Mouse (Mus musculus): ENCODE data around the gene Atcay. TPM values are rescaled to one million over a fixed set of nuclear protein-coding genes. Genes with fewer than 3 reads are reported as not detected.

The Atcay gene
- total and polyA plus RNA-seq, 3 experiments = 1.4 to 3.8 (median 2.4) TPM

Small RNA genes within 50 kb of the gene (microRNA-seq; reads per million reads assigned to microRNA genes)
- gene Mir3057 = 13.6 to 15.2 reads per million in 2 experiments

Other genes starting within 250 kb of the Atcay start
Only the 30 nearest of the 31 such genes appear.
- 1 to 10 TPM; 5.4 to 9.2 TPM for gene Gng7, start 215.9 kb downstream of the Atcay start, total RNA-seq (2021)
- gene Gng7, start 215.9 kb downstream of the Atcay start, polyA plus RNA-seq (2012; rRNA removed) = 8.5 and 8.6 TPM in 2 replicates
- 1 to 10 TPM; 1.4 to 3.6 TPM for gene Diras1, start 205.2 kb downstream of the Atcay start, total RNA-seq (2021)
- gene Diras1, start 205.2 kb downstream of the Atcay start, polyA plus RNA-seq (2012; rRNA removed) = 2.1 and 2.4 TPM in 2 replicates
- 10 to 100 TPM; 50.9 to 53.0 TPM for gene Slc39a3, start 193.4 kb downstream of the Atcay start, total RNA-seq (2021)
- 121 and 154 TPM in 2 replicates for gene Slc39a3, start 193.4 kb downstream of the Atcay start, polyA plus RNA-seq (2012; rRNA removed)
- 100 to 1,000 TPM; 198 to 288 TPM for gene Sgta, start 170.7 kb downstream of the Atcay start, total RNA-seq (2021)
- gene Sgta, start 170.7 kb downstream of the Atcay start, polyA plus RNA-seq (2012; rRNA removed) = 495 and 554 TPM in 2 replicates
- 10 to 100 TPM; 40.5 to 77.9 TPM for gene Thop1, start 160.8 kb downstream of the Atcay start, total RNA-seq (2021)
- gene Thop1, start 160.8 kb downstream of the Atcay start, polyA plus RNA-seq (2012; rRNA removed) = 75.0 and 95.7 TPM in 2 replicates
- under 1 TPM; 0.59 to 0.86 TPM for gene Creb3l3, start 132.0 kb downstream of the Atcay start, total RNA-seq (2021)
- 0.39 and 0.89 TPM in 2 replicates for gene Creb3l3, start 132.0 kb downstream of the Atcay start, polyA plus RNA-seq (2012; rRNA removed)
- 100 to 1,000 TPM; 157 to 185 TPM for gene Map2k2, start 124.9 kb downstream of the Atcay start, total RNA-seq (2021)
- gene Map2k2, start 124.9 kb downstream of the Atcay start, polyA plus RNA-seq (2012; rRNA removed) = 787 and 873 TPM in 2 replicates
- 10 to 100 TPM; 62.9 to 80.9 TPM for gene Zbtb7a, start 95.6 kb downstream of the Atcay start, total RNA-seq (2021)
- 150 and 158 TPM in 2 replicates for gene Zbtb7a, start 95.6 kb downstream of the Atcay start, polyA plus RNA-seq (2012; rRNA removed)
- gene Pias4, start 62.9 kb downstream of the Atcay start, total RNA-seq (2021) = 10 to 100 TPM; 27.3 to 29.8 TPM
- gene Pias4, start 62.9 kb downstream of the Atcay start, polyA plus RNA-seq (2012; rRNA removed) = 41.4 and 48.6 TPM in 2 replicates
- gene Eef2, start 54.2 kb downstream of the Atcay start, total RNA-seq (2021) = 1,000 to 10,000 TPM; 1,393 to 1,508 TPM
- gene Eef2, start 54.2 kb downstream of the Atcay start, polyA plus RNA-seq (2012; rRNA removed) = 1,342 and 1,424 TPM in 2 replicates
- gene Dapk3, start 47.8 kb downstream of the Atcay start, total RNA-seq (2021) = 10 to 100 TPM; 74.6 to 76.7 TPM
- 100 and 127 TPM in 2 replicates for gene Dapk3, start 47.8 kb downstream of the Atcay start, polyA plus RNA-seq (2012; rRNA removed)
- gene 4930442H23Rik, start 47.0 kb downstream of the Atcay start, total RNA-seq (2021) = not detected
- 0.12 TPM in 1 of 2 replicates, not detected in the other for gene 4930442H23Rik, start 47.0 kb downstream of the Atcay start, polyA plus RNA-seq (2012; rRNA removed)
- gene Nmrk2, start 28.8 kb downstream of the Atcay start, total RNA-seq (2021) = not detected
- not detected in 2 replicates for gene Nmrk2, start 28.8 kb downstream of the Atcay start, polyA plus RNA-seq (2012; rRNA removed)
- gene Zfr2, start 2.3 kb upstream of the Atcay start, total RNA-seq (2021) = 10 to 100 TPM; 12.6 to 14.1 TPM
- 38.7 and 47.5 TPM in 2 replicates for gene Zfr2, start 2.3 kb upstream of the Atcay start, polyA plus RNA-seq (2012; rRNA removed)
- under 1 TPM; 0.69 to 0.73 TPM for gene Matk, start 22.1 kb upstream of the Atcay start, total RNA-seq (2021)
- gene Matk, start 22.1 kb upstream of the Atcay start, polyA plus RNA-seq (2012; rRNA removed) = 0.86 and 1.0 TPM in 2 replicates
- 100 to 1,000 TPM; 123 to 131 TPM for gene Mrpl54, start 36.1 kb upstream of the Atcay start, total RNA-seq (2021)
- 193 and 221 TPM in 2 replicates for gene Mrpl54, start 36.1 kb upstream of the Atcay start, polyA plus RNA-seq (2012; rRNA removed)
- gene Apba3, start 36.1 kb upstream of the Atcay start, total RNA-seq (2021) = 100 to 1,000 TPM in 1 of 2 experiments, 10 to 100 TPM in 1; 83.5 to 121 TPM
- 165 and 188 TPM in 2 replicates for gene Apba3, start 36.1 kb upstream of the Atcay start, polyA plus RNA-seq (2012; rRNA removed)
- under 1 TPM; 0.41 to 0.92 TPM for gene Tjp3, start 60.7 kb upstream of the Atcay start, total RNA-seq (2021)
- gene Tjp3, start 60.7 kb upstream of the Atcay start, polyA plus RNA-seq (2012; rRNA removed) = 0.52 and 0.72 TPM in 2 replicates
- gene Pip5k1c, start 62.1 kb upstream of the Atcay start, total RNA-seq (2021) = 10 to 100 TPM; 34.3 to 44.6 TPM
- gene Pip5k1c, start 62.1 kb upstream of the Atcay start, polyA plus RNA-seq (2012; rRNA removed) = 71.0 and 72.8 TPM in 2 replicates
- 10 to 100 TPM; 32.6 to 40.3 TPM for gene Cactin, start 90.3 kb upstream of the Atcay start, total RNA-seq (2021)
- 35.5 and 37.4 TPM in 2 replicates for gene Cactin, start 90.3 kb upstream of the Atcay start, polyA plus RNA-seq (2012; rRNA removed)
- gene Tbxa2r, start 97.9 kb upstream of the Atcay start, total RNA-seq (2021) = 10 to 100 TPM; 33.2 to 45.4 TPM
- gene Tbxa2r, start 97.9 kb upstream of the Atcay start, polyA plus RNA-seq (2012; rRNA removed) = 137 and 154 TPM in 2 replicates
- gene Gipc3, start 112.4 kb upstream of the Atcay start, total RNA-seq (2021) = 10 to 100 TPM in 1 of 2 experiments, 1 to 10 TPM in 1; 2.9 to 10.3 TPM
- gene Gipc3, start 112.4 kb upstream of the Atcay start, polyA plus RNA-seq (2012; rRNA removed) = 2.8 and 3.2 TPM in 2 replicates
- gene Hmg20b, start 119.6 kb upstream of the Atcay start, total RNA-seq (2021) = 10 to 100 TPM; 81.6 to 89.9 TPM
- 272 and 280 TPM in 2 replicates for gene Hmg20b, start 119.6 kb upstream of the Atcay start, polyA plus RNA-seq (2012; rRNA removed)
- 10 to 100 TPM; 15.3 to 16.5 TPM for gene Mfsd12, start 126.7 kb upstream of the Atcay start, total RNA-seq (2021)
- gene Mfsd12, start 126.7 kb upstream of the Atcay start, polyA plus RNA-seq (2012; rRNA removed) = 69.3 and 77.4 TPM in 2 replicates
- 1 to 10 TPM; 1.2 to 3.6 TPM for gene 4930404N11Rik, start 135.0 kb upstream of the Atcay start, total RNA-seq (2021)
- 9.7 and 12.4 TPM in 2 replicates for gene 4930404N11Rik, start 135.0 kb upstream of the Atcay start, polyA plus RNA-seq (2012; rRNA removed)
- 10 to 100 TPM; 40.7 to 45.0 TPM for gene Fzr1, start 147.7 kb upstream of the Atcay start, total RNA-seq (2021)
- 95.6 and 103 TPM in 2 replicates for gene Fzr1, start 147.7 kb upstream of the Atcay start, polyA plus RNA-seq (2012; rRNA removed)
- 10 to 100 TPM; 39.6 to 54.3 TPM for gene Dohh, start 153.6 kb upstream of the Atcay start, total RNA-seq (2021)
- 125 and 132 TPM in 2 replicates for gene Dohh, start 153.6 kb upstream of the Atcay start, polyA plus RNA-seq (2012; rRNA removed)
- 1 to 10 TPM; 1.8 to 2.5 TPM for gene Gm48551, start 153.6 kb upstream of the Atcay start, total RNA-seq (2021)
- gene Gm48551, start 153.6 kb upstream of the Atcay start, polyA plus RNA-seq (2012; rRNA removed) = 2.9 and 6.7 TPM in 2 replicates
- gene Gm48552, start 158.2 kb upstream of the Atcay start, total RNA-seq (2021) = 1 to 10 TPM in 1 of 2 experiments, not detected in 1; 1.4 TPM
- gene Gm48552, start 158.2 kb upstream of the Atcay start, polyA plus RNA-seq (2012; rRNA removed) = 2.5 and 4.4 TPM in 2 replicates
- gene Smim24, start 162.2 kb upstream of the Atcay start, total RNA-seq (2021) = 1 to 10 TPM; 1.4 to 1.6 TPM
- 4.5 and 5.4 TPM in 2 replicates for gene Smim24, start 162.2 kb upstream of the Atcay start, polyA plus RNA-seq (2012; rRNA removed)

Data from adrenal gland, adult 2 months (tissue).